Mouse (Mus musculus): Measurements from ENCODE around the gene Erfe.

DNA sequence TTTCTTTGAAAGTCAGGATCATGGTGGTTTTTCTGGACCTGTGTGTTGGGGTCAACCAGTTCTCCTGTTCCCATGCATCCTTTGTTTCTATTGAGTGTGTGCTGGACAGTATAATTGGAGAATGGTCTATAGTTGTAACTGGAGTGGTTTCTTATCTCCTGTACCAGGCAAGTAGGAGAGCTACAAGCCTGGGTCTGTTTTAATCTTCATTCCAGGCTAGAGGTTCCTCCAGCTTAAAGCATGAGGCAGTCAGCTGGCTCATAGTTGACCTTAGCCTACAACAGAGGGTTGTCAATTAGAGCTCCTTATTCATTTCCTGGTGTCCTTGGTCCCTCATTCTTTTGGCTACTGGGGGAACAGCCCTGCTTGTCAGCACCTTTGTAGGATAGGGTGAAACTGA lies 32.6 kb upstream of the Erfe start:
- TF ChIP-seq CTCF (IDR thresholded peaks at IDR 0.05) (no peak), EP300 (IDR thresholded peaks at IDR 0.05) (no peak)

All from lung, postnatal 0 days (tissue).